Mouse (Mus musculus): ENCODE measurements around the gene Ttll5. TPM values are rescaled to one million over a fixed set of nuclear protein-coding genes. Genes with fewer than 3 reads are reported as not detected.
A peak's percentile ranks its signal among the peaks of the same experiment; 100 is the strongest.

Ttll5 gene
- total and polyA plus RNA-seq, 2 experiments from 2014 or later = 10.4 to 23.9 TPM

- Histone ChIP-seq H3K9ac (replicated peaks; ENCODE audit: low read length) (no peak overlapping the region), H3K27ac (no peak overlapping the region), H3K36me3 (ENCODE audit: insufficient read depth, low read length) (peaks cover 6% of the 10 kb centered on the region; the same call in 1 of the 2 replicates), H3K9me3 (ENCODE audit: low read length) (no peaks in the 10 kb centered on the region), H3K4me3 (ENCODE audit: low read length) (no peak overlapping the region), H3K4me1 (ENCODE audit: insufficient read depth, low read length) (no peaks in the 10 kb centered on the region), H3K27me3 (ENCODE audit: insufficient read depth, low read length) (no peaks in the 10 kb centered on the region), H3K4me2 (ENCODE audit: low read depth, low read length) (no peak overlapping the region)
- 91% methylated on average over 2 of the region's 2 CpGs for WGBS
- no peak for ATAC-seq
- no peak for DNase-seq (ENCODE audit: low spot score)
- no peak for TF ChIP-seq CTCF (IDR thresholded peaks at IDR 0.05; ENCODE audit: low read depth)
Observed at GRCm38 (mm10) chr12:85834543-85834942, 10.1 kb downstream of the Ttll5 start.

- no peaks in the 10 kb centered on the region for H3K4me1 ChIP-seq (ENCODE audit: insufficient read depth, low read length)
- H3K9me3 ChIP-seq (ENCODE audit: low read length) = no peaks in the 10 kb centered on the region
- H3K36me3 ChIP-seq (ENCODE audit: insufficient read depth, low read length) = peaks cover 5% of the 10 kb centered on the region; the same call in 1 of the 2 replicates
- no peak overlapping the region for H3K9ac ChIP-seq (replicated peaks; ENCODE audit: low read length)
- H3K4me2 ChIP-seq (ENCODE audit: low read depth, low read length) = no peak overlapping the region
- no peaks in the 10 kb centered on the region for H3K27me3 ChIP-seq (ENCODE audit: insufficient read depth, low read length)
- H3K27ac ChIP-seq = no peak overlapping the region
- ATAC-seq (no peak), DNase-seq (ENCODE audit: low spot score) (no peak)
- 90% methylated on average over 2 of the region's 2 CpGs for WGBS
- H3K4me3 ChIP-seq (ENCODE audit: low read length) = no peak overlapping the region
- no peak for TF ChIP-seq CTCF (IDR thresholded peaks at IDR 0.05; ENCODE audit: low read depth)
Observed at GRCm38 (mm10) chr12:85837765-85838164, 13.3 kb downstream of the Ttll5 start.

- DNase-seq (ENCODE audit: low spot score) (no peak), ATAC-seq (no peak)
- Histone ChIP-seq H3K36me3 (ENCODE audit: insufficient read depth, low read length) (peaks cover 13% of the 10 kb centered on the region; the same call in 1 of the 2 replicates), H3K27ac (no peak overlapping the region), H3K9me3 (ENCODE audit: low read length) (no peaks in the 10 kb centered on the region), H3K4me3 (ENCODE audit: low read length) (no peak overlapping the region), H3K9ac (replicated peaks; ENCODE audit: low read length) (no peak overlapping the region), H3K4me1 (ENCODE audit: insufficient read depth, low read length) (no peaks in the 10 kb centered on the region), H3K27me3 (ENCODE audit: insufficient read depth, low read length) (no peaks in the 10 kb centered on the region), H3K4me2 (ENCODE audit: low read depth, low read length) (no peak overlapping the region)
- 91% methylated on average over 12 of the region's 12 CpGs for WGBS
- no peak for TF ChIP-seq CTCF (IDR thresholded peaks at IDR 0.05; ENCODE audit: low read depth)
Observed at GRCm38 (mm10) chr12:85839371-85840000, 15.0 kb downstream of the Ttll5 start.

GRCm38 (mm10) chr12:85848164-85848958 is 23.9 kb downstream of the Ttll5 start:
- Histone ChIP-seq H3K27ac (no peak overlapping the region), H3K27me3 (ENCODE audit: insufficient read depth, low read length) (no peaks in the 10 kb centered on the region), H3K4me2 (ENCODE audit: low read depth, low read length) (no peak overlapping the region), H3K9me3 (ENCODE audit: low read length) (no peaks in the 10 kb centered on the region), H3K36me3 (ENCODE audit: insufficient read depth, low read length) (peaks cover 8% of the 10 kb centered on the region; the same call in 1 of the 2 replicates), H3K4me3 (ENCODE audit: low read length) (no peak overlapping the region), H3K9ac (replicated peaks; ENCODE audit: low read length) (no peak overlapping the region), H3K4me1 (ENCODE audit: insufficient read depth, low read length) (no peaks in the 10 kb centered on the region)
- ATAC-seq (peak; percentile 66; the same call in 1 of the 2 replicates), DNase-seq (ENCODE audit: low spot score) (peak; percentile 67)
- WGBS = 83% methylated on average over 7 of the region's 7 CpGs
- TF ChIP-seq CTCF (IDR thresholded peaks at IDR 0.05; ENCODE audit: low read depth) = peak; percentile 78

- Histone ChIP-seq H3K9me3 (ENCODE audit: low read length) (no peaks in the 10 kb centered on the region), H3K4me1 (ENCODE audit: insufficient read depth, low read length) (no peaks in the 10 kb centered on the region), H3K4me2 (ENCODE audit: low read depth, low read length) (no peak overlapping the region), H3K4me3 (ENCODE audit: low read length) (no peak overlapping the region), H3K9ac (replicated peaks; ENCODE audit: low read length) (no peak overlapping the region), H3K27ac (no peak overlapping the region), H3K36me3 (ENCODE audit: insufficient read depth, low read length) (no peaks in the 10 kb centered on the region; the same call in 1 of the 2 replicates), H3K27me3 (ENCODE audit: insufficient read depth, low read length) (no peaks in the 10 kb centered on the region)
- ATAC-seq (no peak), DNase-seq (ENCODE audit: low spot score) (no peak)
- TF ChIP-seq CTCF (IDR thresholded peaks at IDR 0.05; ENCODE audit: low read depth) = no peak
- 89% methylated on average over 8 of the region's 8 CpGs for WGBS
Observed at GRCm38 (mm10) chr12:85850661-85851060, 26.2 kb downstream of the Ttll5 start.

- H3K9ac ChIP-seq (replicated peaks; ENCODE audit: low read length) = no peak overlapping the region
- H3K4me3 ChIP-seq (ENCODE audit: low read length) = no peak overlapping the region
- DNase-seq (ENCODE audit: low spot score) = no peak
- ATAC-seq = no peak
- no peak overlapping the region for H3K27ac ChIP-seq
- no peak overlapping the region for H3K4me2 ChIP-seq (ENCODE audit: low read depth, low read length)
- no peaks in the 10 kb centered on the region for H3K27me3 ChIP-seq (ENCODE audit: insufficient read depth, low read length)
- no peak for TF ChIP-seq CTCF (IDR thresholded peaks at IDR 0.05; ENCODE audit: low read depth)
- no peaks in the 10 kb centered on the region for H3K36me3 ChIP-seq (ENCODE audit: insufficient read depth, low read length)
- no peaks in the 10 kb centered on the region for H3K9me3 ChIP-seq (ENCODE audit: low read length)
- no peaks in the 10 kb centered on the region for H3K4me1 ChIP-seq (ENCODE audit: insufficient read depth, low read length)
- 89% methylated on average over 4 of the region's 4 CpGs for WGBS
Observed at GRCm38 (mm10) chr12:85853836-85854235, 29.4 kb downstream of the Ttll5 start.

- Histone ChIP-seq H3K4me3 (ENCODE audit: low read length) (no peak overlapping the region), H3K27me3 (ENCODE audit: insufficient read depth, low read length) (no peaks in the 10 kb centered on the region), H3K4me1 (ENCODE audit: insufficient read depth, low read length) (no peaks in the 10 kb centered on the region), H3K9ac (replicated peaks; ENCODE audit: low read length) (no peak overlapping the region), H3K27ac (no peak overlapping the region), H3K4me2 (ENCODE audit: low read depth, low read length) (no peak overlapping the region), H3K36me3 (ENCODE audit: insufficient read depth, low read length) (no peaks in the 10 kb centered on the region), H3K9me3 (ENCODE audit: low read length) (no peaks in the 10 kb centered on the region)
- ATAC-seq (no peak), DNase-seq (ENCODE audit: low spot score) (no peak)
- TF ChIP-seq CTCF (IDR thresholded peaks at IDR 0.05; ENCODE audit: low read depth) = no peak
- WGBS = 80% methylated on average over 1 of the region's 1 CpGs
Observed at GRCm38 (mm10) chr12:85854271-85854670, 29.8 kb downstream of the Ttll5 start.

Data from hindbrain, postnatal 0 days (tissue).